Mouse (Mus musculus) lung, postnatal 0 days (tissue): ENCODE results near the gene Iqcj. TPM values are rescaled to one million over a fixed set of nuclear protein-coding genes. Genes with fewer than 3 reads are reported as not detected.

Experiments used
- ATAC-seq: fragments of 200-750 bp; cut with Nextera tagmentation; 2 replicates; pipeline ENCODE4 v1.8.0; 2017; ENCODE audit warnings: moderate library complexity
- DNase-seq: peaks from one replicate; pipeline ENCODE4 v3.0.0-alpha.2; 2016; ENCODE audit warnings: low spot score
- H3K27ac ChIP-seq: fragments of 300-500 bp; sonication (generic); 2 replicates; pipeline ENCODE4 v1.5.1; 2014; ENCODE audit warnings: antibody characterized with exemption, mild to moderate bottlenecking, low read length, mixed read lengths
- H3K27me3 ChIP-seq: fragments of 300-500 bp; sonication (generic); replicated peaks from 2 replicates; pipeline ENCODE4 v1.6.1; 2014; ENCODE audit warnings: low read length, mixed read lengths; ENCODE audit not compliant: insufficient read depth
- H3K36me3 ChIP-seq: fragments of 300-500 bp; sonication (generic); 2 replicates; pipeline ENCODE4 v1.6.1; 2014; ENCODE audit warnings: low read length, mixed read lengths; ENCODE audit not compliant: insufficient read depth
- H3K4me1 ChIP-seq: fragments of 300-500 bp; sonication (generic); 2 replicates; pipeline ENCODE4 v1.6.1; 2014; ENCODE audit warnings: antibody characterized with exemption, low read depth, low read length, mixed read lengths; ENCODE audit not compliant: insufficient read depth
- H3K4me2 ChIP-seq: fragments of 300-500 bp; sonication (generic); replicated peaks from 2 replicates; pipeline ENCODE4 v1.6.1; 2014; ENCODE audit warnings: low read depth, mild to moderate bottlenecking, low read length, moderate library complexity, mixed read lengths
- H3K4me3 ChIP-seq: fragments of 300-500 bp; sonication (generic); 2 replicates; pipeline ENCODE4 v1.5.1; 2014; ENCODE audit warnings: low read depth, low read length
- H3K9ac ChIP-seq: fragments of 300-500 bp; sonication (generic); replicated peaks from 2 replicates; pipeline ENCODE4 v1.6.1; 2014; ENCODE audit warnings: low read depth, mild to moderate bottlenecking
- H3K9me3 ChIP-seq: fragments of 300-500 bp; sonication (generic); 2 replicates; pipeline ENCODE4 v1.6.1; 2016; ENCODE audit warnings: low read length, mixed read lengths
- CTCF ChIP-seq: IDR thresholded peaks from 2 replicates; pipeline ENCODE4 v1.5.1; 2016; ENCODE audit warnings: antibody characterized with exemption, mild to moderate bottlenecking
- EP300 ChIP-seq: IDR thresholded peaks from 2 replicates; pipeline ENCODE4 v1.6.1; 2016; ENCODE audit warnings: antibody characterized with exemption, mild to moderate bottlenecking, control low read depth
- WGBS: fragments of 180-500 bp; shearing (Covaris S2); extraction: QIAGEN DNeasy Blood & Tissue Kit; methylation state at CpG from one replicate; pipeline ENCODE4 v1.1.7; 2014; 5-methylcytosine and 5-hydroxymethylcytosine counted together
- polyA plus RNA-seq: library from polyadenylated mRNA; unstranded; fragments of >200 nt; fragmentation: Nextera tagmentation; extraction: Ambion mirVana; gene quantifications from 2 replicates; pipeline ENCODE4 v1.2.1, GENCODE M21; 2015

The Iqcj gene
- polyA plus RNA-seq, 1 experiment from 2014 or later: not detected

DNA sequence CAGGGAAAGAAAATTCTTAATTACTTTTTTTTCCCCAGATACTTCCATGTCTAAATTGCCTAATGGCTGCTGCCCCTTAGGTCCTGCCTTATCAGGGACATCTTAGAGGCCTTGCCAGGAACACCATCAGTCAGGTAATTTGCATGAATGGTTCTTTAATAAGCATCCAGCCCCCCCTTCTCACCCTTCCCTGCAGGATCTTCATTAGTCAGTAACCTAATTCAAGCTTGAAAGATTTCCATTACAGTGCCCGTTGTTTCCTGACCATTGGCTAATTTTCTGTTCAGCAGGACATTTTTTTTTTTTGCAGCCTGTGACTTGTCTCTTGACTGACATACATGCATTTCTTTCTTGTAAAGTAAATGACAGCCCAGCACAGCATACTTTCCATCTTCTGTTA is 123.8 kb downstream of the Iqcj start:
- Histone ChIP-seq H3K4me3 (no peak overlapping the region), H3K27ac (no peak overlapping the region), H3K4me2 (no peak overlapping the region), H3K4me1 (no peaks in the 10 kb centered on the region), H3K9me3 (no peaks in the 10 kb centered on the region), H3K9ac (no peak overlapping the region), H3K36me3 (no peaks in the 10 kb centered on the region), H3K27me3 (no peaks in the 10 kb centered on the region)
- DNase-seq (no peak), ATAC-seq (no peak)
- WGBS: 65% methylated on average over 1 of the region's 1 CpGs
- TF ChIP-seq EP300 (no peak), CTCF (no peak)

DNA sequence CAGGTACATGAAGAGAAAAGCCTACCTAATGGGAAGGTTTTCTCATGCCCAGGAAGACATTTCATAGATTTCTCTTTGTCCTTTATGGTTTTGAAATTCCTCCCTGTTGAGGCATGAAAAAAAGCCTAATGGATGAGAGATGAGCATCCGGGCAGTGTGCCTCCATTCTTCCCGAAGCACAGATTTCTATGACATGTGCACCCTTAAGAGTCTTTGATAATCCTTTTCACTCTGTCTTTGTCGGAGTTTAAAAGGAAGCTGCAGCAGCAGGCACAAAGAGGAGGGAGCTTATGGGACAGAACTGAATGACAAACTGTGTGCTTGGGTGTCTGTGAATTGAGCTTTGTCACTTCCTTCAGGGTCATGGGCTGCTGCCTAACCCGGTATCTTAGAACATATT is 127.4 kb downstream of the Iqcj start:
- no peak overlapping the region for H3K4me3 ChIP-seq
- no peak overlapping the region for H3K9ac ChIP-seq
- no peak for TF ChIP-seq CTCF
- no peak for TF ChIP-seq EP300
- H3K4me2 ChIP-seq: no peak overlapping the region
- DNase-seq (no peak), ATAC-seq (no peak)
- H3K27ac ChIP-seq: no peak overlapping the region
- H3K4me1 ChIP-seq: no peaks in the 10 kb centered on the region
- 51% methylated on average over 4 of the region's 4 CpGs for WGBS
- no peaks in the 10 kb centered on the region for H3K36me3 ChIP-seq
- no peaks in the 10 kb centered on the region for H3K9me3 ChIP-seq
- H3K27me3 ChIP-seq: no peaks in the 10 kb centered on the region

DNA sequence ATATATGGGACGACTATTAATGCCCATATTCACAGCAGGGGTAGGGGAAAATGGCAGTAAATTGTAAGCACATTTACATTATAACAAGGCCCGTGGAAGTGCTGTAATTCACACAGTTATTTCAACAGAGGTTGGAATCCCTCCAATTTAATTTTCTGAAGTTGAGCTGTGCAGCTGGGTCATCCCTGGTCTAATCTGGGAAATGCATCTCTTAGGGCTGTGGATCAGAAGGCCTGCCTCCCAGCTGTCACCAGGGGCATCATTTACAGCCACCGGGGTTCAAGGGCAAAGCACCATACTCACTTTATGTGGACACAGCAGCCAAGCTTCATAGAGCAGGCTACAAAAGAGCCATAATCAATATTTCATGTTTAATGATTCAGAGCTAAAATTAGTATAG is 144.1 kb downstream of the Iqcj start:
- Histone ChIP-seq H3K4me1 (no peaks in the 10 kb centered on the region), H3K4me2 (no peak overlapping the region), H3K27ac (no peak overlapping the region), H3K36me3 (no peaks in the 10 kb centered on the region), H3K9ac (no peak overlapping the region), H3K4me3 (no peak overlapping the region), H3K27me3 (no peaks in the 10 kb centered on the region), H3K9me3 (no peaks in the 10 kb centered on the region)
- DNase-seq (no peak), ATAC-seq (no peak)
- TF ChIP-seq EP300 (no peak), CTCF (no peak)
- WGBS: 54% methylated on average over 3 of the region's 3 CpGs

DNA sequence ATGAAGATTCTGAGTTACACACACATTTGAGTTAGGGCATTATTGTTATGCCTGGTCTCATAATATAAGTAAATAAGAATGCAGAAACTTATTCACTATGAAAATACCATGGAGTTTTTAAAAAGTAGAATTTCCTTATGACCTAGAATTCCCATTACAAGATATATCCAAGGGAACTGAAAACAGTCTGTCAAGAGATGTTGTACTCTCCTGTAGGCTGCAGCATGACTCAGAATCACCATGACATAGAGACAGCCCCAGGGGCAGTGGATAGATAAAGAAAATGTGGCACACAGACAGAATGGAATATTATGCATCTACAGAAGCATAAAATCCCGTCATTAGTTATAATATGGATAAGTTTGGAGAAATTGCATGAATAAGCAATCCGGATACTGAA is 150.9 kb downstream of the Iqcj start:
- 93% methylated on average over 2 of the region's 2 CpGs for WGBS
- Histone ChIP-seq H3K9ac (no peak overlapping the region), H3K4me2 (no peak overlapping the region), H3K27ac (no peak overlapping the region), H3K9me3 (no peaks in the 10 kb centered on the region), H3K27me3 (no peaks in the 10 kb centered on the region), H3K4me1 (no peaks in the 10 kb centered on the region), H3K4me3 (no peak overlapping the region), H3K36me3 (no peaks in the 10 kb centered on the region)
- TF ChIP-seq EP300 (no peak), CTCF (no peak)
- DNase-seq (no peak), ATAC-seq (no peak)

- Histone ChIP-seq H3K27me3 (no peaks in the 10 kb centered on the region), H3K27ac (no peak overlapping the region), H3K4me3 (no peak overlapping the region), H3K4me1 (no peaks in the 10 kb centered on the region), H3K36me3 (no peaks in the 10 kb centered on the region), H3K9me3 (no peaks in the 10 kb centered on the region), H3K9ac (no peak overlapping the region), H3K4me2 (no peak overlapping the region)
- 0 out of 2 replicates have a peak, but pooled peaks have one; percentile 23 for ATAC-seq
- 47% methylated on average over 9 of the region's 9 CpGs for WGBS
- peak; percentile 82 for DNase-seq
- TF ChIP-seq CTCF: peak; percentile 90
- TF ChIP-seq EP300: no peak
These were observed 153.7 kb downstream of the Iqcj start for GRCm38 (mm10) chr3:68045475-68046416.

DNA sequence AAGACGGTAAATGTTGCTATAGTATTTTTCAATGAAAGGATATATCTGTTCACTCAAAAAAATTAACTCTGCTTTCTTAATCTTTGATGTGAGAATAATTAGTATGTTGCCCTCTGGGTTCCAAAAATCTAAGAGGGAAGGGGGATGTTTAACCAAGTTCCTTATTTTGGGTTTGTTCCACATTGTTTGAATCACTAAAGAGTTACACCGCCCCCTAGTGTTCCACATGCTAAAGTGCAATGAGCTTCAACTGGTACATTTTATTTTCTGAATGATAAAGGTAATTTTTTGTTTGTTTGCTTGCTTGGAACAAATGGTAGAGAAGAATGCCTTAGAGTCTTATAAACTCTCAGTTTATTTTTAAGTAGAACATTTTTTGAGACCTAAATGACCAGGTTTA is 161.5 kb downstream of the Iqcj start:
- 50% methylated on average over 2 of the region's 2 CpGs for WGBS
- no peak for ATAC-seq

More for the DNA sequence above, 161.5 kb downstream of the Iqcj start:
- Histone ChIP-seq H3K4me1 (no peaks in the 10 kb centered on the region), H3K27me3 (no peaks in the 10 kb centered on the region), H3K27ac (no peak overlapping the region), H3K9me3 (no peaks in the 10 kb centered on the region), H3K36me3 (no peaks in the 10 kb centered on the region), H3K9ac (no peak overlapping the region), H3K4me3 (no peak overlapping the region), H3K4me2 (no peak overlapping the region)
- TF ChIP-seq CTCF (peak; percentile 72), EP300 (no peak)
- DNase-seq: peak; percentile 51
